Mouse (Mus musculus) lung, postnatal 0 days (tissue): ENCODE results near the gene Ckb.

ENCODE experiments used
- CTCF ChIP-seq: IDR thresholded peaks from 2 replicates; pipeline ENCODE4 v1.5.1; 2016; ENCODE audit warnings: antibody characterized with exemption, mild to moderate bottlenecking
- EP300 ChIP-seq: IDR thresholded peaks from 2 replicates; pipeline ENCODE4 v1.6.1; 2016; ENCODE audit warnings: antibody characterized with exemption, mild to moderate bottlenecking, control low read depth

DNA sequence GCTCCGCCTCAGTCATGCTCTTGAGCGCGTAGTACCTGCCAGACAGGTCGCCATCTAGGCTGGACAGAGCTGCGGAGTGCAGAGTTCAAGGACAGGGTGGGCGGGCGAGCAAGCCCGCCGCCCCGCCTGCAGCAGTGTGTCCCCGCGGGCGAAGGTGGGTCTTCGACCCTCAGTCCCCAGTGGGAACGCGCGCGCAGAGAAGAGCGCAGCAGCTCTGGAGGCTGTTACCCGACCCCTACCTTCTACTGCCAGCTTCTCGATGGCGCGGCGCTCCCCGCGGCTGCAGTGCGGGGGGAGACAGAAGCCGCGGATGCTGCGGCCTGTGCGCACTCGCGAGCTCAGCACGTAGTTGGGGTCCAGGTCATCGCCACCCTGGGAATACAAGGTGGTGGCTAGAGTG lies 1.2 kb downstream of the Ckb start:
- TF ChIP-seq CTCF (no peak), EP300 (no peak)
